Mouse (Mus musculus) layer of hippocampus, adult 9-10 months (tissue): ENCODE data around the gene Pparg.

Source experiments
- DNase-seq: peaks from one replicate; pipeline ENCODE4 v3.0.0; 2022; ENCODE audit warnings: low spot score

Pparg gene

GRCm38 (mm10) chr6:115361606-115362462 lies 1.1 kb downstream of the Pparg start:
- DNase-seq = no peak

DNA sequence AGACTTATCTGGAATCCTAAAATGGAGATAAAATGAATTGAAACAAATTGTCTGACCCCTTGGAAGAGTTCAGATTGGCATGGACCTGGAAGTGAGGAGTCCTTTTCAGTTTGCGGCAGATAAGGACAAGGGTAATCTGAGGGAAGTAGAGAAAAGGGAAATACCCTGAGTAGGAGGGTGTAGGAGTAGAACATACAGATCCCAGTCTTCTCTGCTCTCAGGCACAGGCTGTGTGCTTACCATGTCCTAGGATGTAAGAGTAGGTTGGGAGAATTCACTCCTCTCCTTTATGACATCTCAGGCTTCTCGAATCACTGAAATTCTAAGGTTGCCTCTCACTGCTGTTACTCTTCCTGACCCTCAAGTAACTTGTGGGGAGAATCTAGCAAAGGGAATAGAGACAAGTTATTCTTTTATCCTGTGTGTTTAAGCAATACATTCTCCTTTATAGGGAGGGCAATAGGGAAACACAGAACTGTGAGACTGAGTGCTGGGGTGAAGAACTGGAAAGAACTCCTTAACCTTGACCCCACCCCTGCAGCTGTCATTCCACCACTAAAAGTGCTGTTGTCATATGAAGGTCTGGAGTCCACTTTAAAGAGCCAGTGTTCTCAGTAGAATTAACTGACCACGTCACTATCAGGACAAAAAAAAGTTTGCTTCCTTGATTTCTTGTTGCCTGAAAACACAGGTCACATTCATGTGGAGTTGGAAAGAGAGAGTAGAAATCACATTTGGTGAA lies 6.3 kb downstream of the Pparg start:
- DNase-seq = no peak

DNA sequence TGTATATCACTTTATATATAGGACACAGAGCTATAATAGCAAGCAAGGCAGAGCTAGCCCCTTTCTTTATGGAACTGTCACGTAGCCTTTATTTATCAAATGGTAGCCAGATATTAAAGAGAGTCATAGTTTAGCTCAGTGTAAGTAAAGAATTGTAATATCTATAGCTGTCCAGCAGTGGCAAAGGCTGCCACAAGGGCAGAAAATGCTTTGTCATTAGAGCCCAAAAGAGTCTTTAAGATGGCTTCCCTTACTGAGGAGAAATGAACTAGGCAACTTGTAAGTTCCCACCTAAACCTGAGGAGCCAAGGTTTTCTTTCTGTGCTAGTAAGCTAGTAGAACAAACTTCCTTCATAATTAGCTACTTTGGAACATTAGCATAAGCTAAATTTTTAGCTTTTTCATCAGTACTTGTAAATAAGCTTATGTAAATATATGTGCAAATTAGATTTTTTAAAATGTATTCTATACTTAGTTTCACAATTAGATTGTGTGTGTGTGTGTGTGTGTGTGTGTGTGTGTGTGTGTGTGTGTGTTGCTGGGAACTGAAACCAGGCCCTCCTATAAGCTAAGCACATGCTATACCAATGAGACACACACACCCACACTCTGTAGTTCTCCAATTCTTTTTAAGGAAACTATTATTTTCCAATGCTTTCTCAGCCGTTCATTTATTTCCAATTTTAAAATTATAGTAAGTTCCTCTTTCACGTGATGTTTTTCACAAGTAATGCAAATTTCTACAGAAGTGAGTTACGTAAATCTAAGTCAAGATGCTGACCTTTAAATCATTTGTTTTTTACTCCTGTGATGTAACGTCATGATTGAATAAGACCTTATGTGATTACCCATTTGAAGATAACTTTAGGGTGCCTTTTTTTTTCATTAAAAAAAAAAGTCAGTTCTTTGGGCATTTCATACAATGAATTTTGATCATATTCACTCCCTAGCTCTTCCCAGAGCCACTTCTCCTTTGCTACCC lies 14.4 kb downstream of the Pparg start:
- DNase-seq = no peak

DNA sequence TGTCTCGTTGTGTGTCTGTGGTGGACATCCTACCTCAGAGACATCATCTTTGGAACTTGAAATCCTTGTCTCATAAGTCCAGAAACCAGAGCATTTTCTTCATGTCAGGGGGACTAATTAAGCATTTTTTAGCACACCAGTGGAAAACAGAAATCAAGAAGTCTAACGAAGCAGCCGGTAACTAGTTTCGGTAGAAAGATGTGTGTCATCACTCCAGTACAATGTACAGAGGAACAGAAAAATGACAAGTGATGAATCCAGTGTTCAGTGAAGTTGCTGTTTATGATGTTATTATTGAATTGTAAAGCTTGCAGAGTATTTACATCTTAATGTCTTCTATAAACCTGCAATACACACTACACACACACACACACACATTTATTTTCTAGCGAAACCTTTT lies 19.8 kb downstream of the Pparg start:
- DNase-seq = no peak

DNA sequence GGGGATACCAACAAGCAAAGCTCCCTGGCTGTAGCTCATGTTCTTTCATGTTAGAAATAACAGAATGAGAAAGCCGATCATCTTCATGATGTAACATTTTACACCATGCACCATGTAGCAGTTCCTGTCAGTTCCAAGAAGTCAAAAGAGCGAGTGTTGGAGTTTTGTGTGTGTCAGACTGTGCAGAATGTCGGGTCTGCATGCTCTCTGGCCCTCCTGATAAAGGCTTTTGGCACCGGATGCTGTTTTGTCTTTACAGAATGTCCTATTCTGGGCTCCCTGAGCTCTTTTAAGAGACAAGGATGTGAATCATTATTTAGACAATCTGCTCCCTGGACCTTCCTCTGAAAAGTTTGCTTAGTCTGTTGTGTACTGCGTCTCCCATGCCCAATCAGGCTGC lies 22.0 kb downstream of the Pparg start:
- no peak for DNase-seq

DNA sequence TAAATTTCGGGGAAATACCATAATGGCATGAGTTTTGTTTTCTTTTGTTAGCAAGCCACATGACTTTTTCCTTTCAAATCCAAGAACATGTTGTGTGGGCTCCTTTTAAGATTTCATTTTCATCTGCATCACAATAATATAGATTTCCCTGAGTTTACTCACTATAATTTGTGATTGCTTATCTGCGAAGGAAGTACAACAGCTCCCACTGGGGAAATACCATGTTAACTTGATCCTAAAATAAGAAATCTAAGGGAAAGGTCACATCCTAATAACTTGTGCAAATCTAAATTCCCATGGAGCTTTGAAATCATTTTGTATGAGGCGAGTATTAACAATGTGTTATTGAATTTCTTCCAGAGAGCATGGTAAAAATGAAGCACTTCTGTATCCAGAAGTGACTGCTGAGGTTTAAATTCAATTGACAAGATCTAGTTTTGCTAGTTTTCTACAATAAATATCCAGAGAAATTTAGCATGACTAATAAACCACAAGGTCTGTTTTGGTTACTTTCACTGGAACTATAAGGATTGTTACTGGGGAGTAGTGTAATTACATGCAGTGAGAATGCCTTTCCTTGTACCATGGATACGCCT lies 29.3 kb downstream of the Pparg start:
- DNase-seq = no peak

DNA sequence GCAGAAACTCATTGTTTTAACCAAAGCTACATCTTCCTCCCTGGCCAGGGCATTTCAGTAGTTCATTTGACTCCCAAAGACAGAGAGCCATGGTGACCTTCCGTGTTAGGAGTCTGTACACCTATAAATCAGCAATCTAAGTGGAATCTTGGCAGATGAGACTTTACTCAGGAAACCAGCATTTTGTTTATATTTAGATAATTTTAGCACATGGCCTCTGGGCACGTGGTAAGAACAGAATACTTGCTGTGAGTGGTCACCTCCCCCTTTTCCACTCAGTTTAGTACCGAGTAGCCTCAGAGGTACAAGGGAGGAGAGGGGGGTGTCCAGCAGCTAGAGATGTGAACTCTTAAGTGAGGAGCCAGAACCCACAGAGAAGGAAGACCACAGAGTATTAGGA lies 36.2 kb downstream of the Pparg start:
- DNase-seq = no peak

GRCm38 (mm10) chr6:115404354-115404753 lies 43.6 kb downstream of the Pparg start:
- no peak for DNase-seq

- no peak for DNase-seq
Observed at GRCm38 (mm10) chr6:115411477-115411876, 50.7 kb downstream of the Pparg start.

GRCm38 (mm10) chr6:115418171-115418570 lies 57.4 kb downstream of the Pparg start:
- DNase-seq = no peak

- no peak for DNase-seq
Observed at GRCm38 (mm10) chr6:115418964-115419363, 58.2 kb downstream of the Pparg start.

- DNase-seq = no peak
Observed at GRCm38 (mm10) chr6:115420963-115421362, 60.2 kb downstream of the Pparg start.

DNA sequence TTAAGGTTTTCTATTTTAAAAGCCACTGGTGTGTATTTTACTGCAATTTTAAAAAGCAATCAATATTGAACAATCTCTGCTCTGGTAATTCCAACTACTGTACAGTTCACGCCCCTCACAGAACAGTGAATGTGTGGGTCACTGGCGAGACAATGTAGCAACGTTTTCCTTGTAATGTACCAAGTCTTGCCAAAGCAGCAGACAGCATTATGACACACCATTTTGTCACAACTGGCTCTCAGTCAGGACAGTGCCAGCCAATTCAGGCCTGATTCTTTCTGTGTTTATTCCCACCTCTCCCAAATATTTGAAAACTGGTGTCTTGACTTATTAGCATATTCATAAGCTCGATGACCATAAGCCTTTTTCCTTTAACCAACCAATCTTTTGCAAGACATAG lies 60.9 kb downstream of the Pparg start:
- no peak for DNase-seq

GRCm38 (mm10) chr6:115424433-115424832 lies 63.7 kb downstream of the Pparg start:
- no peak for DNase-seq

DNA sequence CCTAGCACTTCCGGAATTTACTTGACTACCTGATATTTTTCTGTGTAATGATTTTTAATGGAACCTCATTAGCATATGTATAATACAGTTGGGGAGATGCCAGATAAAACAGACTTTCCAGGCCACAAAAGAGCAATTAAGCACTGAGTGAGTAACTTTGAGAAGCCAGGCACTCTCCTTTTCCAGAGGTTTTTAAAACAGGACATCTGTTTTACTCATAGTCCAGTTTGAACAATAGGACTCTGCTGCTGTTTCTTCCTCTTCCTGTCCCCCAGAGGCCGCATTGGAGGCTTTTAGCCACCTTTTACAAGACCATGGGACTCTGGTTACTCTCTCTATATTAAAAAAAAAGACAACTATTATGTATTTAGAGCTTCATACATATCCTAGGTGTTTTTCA lies 72.0 kb downstream of the Pparg start:
- DNase-seq = no peak

DNA sequence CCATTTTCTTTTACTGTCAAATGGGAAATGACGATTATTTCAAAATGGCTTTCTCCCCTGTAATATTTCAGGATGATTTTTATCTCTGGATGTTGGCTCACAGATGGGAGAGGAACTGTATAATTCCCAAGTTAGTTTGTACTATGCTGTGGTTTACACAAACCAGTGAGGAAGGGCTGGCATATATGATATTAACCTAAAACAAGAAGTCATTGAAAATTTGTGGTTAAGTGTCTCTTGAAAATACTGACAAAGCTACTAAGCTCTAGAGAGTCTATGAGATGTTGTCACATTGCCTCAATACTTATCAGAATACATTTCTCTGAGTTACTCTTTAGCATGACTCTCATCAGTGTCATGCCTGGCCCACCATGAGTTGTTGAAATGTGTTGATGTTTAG lies 73.3 kb downstream of the Pparg start:
- no peak for DNase-seq

DNA sequence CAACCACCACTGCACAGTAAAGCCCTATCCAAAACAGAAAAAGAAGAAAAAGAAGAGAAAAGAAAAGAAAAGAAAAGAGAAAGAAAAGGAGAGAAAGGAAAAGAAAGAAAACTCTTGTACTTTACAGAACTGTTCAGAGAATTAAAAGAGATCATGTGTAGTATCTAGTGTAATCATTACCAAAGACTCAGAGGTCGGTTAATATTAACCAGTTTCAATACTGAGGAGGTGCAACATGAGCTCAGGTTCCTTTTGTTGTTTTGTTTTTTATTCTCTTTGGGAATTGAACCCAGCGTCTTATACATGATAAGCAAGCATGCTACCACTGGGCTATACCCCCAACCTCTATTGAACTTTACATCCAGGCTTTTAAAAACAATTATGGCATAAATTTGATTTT lies 74.1 kb downstream of the Pparg start:
- DNase-seq = no peak

DNA sequence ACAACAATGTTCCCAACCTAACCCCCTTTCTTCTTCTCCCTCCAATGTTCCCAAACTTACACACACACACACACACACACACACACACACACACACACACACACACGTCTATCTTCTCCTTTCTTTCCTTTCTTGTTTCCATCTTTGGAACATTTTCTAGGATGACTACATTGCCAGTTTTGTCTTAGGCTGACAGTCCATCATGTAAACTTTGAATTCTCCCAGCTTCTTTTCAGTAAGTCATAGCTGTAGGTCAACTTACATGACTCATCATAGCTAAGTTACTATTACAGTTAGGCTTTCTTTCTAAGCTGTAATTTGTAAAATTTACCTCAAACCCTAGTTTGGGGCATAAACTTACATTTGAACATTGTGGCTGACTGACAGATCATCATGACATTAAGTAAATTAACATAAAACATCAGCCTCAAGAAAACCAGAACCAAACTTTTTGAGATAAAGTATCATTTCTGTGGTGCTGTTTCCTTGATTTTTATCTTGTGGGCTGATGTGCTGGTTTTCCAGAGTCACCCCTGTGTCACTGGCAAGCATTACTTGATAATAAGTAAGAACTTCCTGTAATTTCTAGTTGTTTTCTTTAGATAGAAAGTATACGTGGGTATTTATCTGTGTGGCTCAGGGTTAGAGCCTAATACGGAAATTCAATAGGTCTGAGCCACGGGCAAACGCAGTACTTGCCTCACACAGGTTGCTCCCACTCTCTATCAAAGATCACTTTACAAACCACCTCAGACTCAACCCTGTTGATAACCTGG lies 79.7 kb downstream of the Pparg start:
- DNase-seq = no peak

DNA sequence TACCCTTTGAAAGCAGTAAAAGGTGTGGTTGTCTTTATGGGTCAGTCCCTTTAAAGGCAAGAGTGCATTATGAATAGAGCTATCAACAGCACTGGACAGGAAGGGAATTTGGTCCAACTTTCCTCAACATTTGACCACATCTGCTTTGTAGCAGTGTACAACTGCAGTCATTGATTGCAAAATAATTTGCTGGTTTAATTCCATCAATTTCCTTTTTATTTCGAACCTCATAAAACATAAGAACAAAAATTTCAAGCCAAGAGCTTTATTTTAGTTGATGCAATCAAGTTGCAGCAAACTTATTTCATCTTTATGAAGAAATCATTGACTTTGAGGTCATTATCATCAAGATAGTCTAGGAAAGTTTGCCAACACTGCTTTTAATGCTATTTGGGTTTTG lies 91.8 kb downstream of the Pparg start:
- DNase-seq = no peak

GRCm38 (mm10) chr6:115462743-115463337 lies 102.1 kb downstream of the Pparg start:
- DNase-seq = no peak

GRCm38 (mm10) chr6:115463338-115463737 lies 102.6 kb downstream of the Pparg start:
- no peak for DNase-seq
